Mouse (Mus musculus): ENCODE data around the gene Ankrd2. TPM values are rescaled to one million over a fixed set of nuclear protein-coding genes. Genes with fewer than 3 reads are reported as not detected.
"Not testable (repeated sequence)": the region's sequence is repeated elsewhere in the genome, so short reads cannot be mapped to it uniquely, and the experiment has no call there.

Gene Ankrd2
- total RNA-seq, 2 experiments from 2014 or later: 180 to 360 TPM

GRCm38 (mm10) chr19:42051948-42052347, 16.1 kb downstream of the Ankrd2 start, which contains the start of gene 4933411K16Rik:
TSS of gene 4933411K16Rik (plus strand) at chr19:42052248.
- no peak for DNase-seq (ENCODE audit: low spot score)

DNA sequence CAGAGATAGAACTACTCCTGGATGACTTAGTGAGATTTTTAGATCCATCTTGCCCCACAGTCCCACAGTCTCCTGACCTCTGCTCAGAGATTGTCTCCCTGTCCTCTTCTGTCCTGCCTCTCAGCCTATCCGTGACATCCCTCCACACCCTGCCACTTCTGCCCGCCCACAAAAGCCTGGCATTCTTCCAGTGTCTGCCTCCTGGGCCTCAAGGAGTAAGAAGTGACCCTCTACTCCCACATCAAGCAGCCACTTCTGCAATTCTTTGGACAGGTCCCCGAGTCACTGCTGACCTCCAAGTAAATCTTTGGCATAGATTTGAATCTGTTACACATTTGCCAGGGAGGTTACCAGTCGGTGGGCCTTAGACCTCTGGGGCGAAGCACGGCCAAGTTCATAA, 18.5 kb downstream of the Ankrd2 start:
- no peak for DNase-seq (ENCODE audit: low spot score)

GRCm38 (mm10) chr19:42055881-42056280, 20.1 kb downstream of the Ankrd2 start:
- DNase-seq (ENCODE audit: low spot score): peak; percentile 74

GRCm38 (mm10) chr19:42056719-42057409, 21.1 kb downstream of the Ankrd2 start:
- DNase-seq (ENCODE audit: low spot score): no peak

DNA sequence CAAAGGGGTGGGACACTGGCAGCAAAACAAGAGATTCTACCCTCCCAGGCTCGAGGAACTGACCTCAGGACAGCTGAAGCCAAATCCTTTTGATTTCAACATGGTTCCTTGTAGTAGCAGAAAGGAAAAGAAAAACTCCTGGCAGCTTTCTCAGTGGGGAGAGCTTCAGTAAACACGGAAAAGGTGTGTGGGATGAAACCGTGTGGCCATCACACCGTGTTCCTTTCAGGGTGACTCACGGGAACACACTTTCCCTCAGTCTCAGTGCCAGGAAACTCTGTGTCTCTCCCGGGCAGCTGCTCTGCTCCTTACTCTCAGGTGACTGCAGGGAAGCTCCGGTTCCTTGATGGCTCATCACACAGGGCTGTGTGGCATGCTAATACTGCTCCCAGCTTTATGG, 22.6 kb downstream of the Ankrd2 start:
- DNase-seq (ENCODE audit: low spot score): peak; percentile 62

- no peak for DNase-seq (ENCODE audit: low spot score)
Observed at GRCm38 (mm10) chr19:42061443-42061842, 25.6 kb downstream of the Ankrd2 start.

GRCm38 (mm10) chr19:42068441-42069240, 32.8 kb downstream of the Ankrd2 start:
- peak; percentile 81 for DNase-seq (ENCODE audit: low spot score)

DNA sequence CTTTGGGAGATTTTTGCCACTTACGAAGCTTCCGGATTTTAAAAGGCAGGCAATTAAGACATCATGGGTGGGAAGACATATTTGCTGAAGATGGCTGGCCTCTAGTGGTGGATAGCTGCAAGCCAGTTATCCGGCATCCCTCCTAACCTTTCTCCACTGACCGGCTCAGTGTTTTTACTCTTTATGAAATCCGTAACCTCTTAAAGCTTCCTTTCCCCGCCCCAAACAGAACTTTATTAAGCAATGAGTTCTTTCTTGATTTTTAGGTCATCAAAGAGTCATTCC, 33.4 kb downstream of the Ankrd2 start:
- DNase-seq (ENCODE audit: low spot score): peak; percentile 59

GRCm38 (mm10) chr19:42071221-42071620, 35.4 kb downstream of the Ankrd2 start:
- DNase-seq (ENCODE audit: low spot score): no peak

DNA sequence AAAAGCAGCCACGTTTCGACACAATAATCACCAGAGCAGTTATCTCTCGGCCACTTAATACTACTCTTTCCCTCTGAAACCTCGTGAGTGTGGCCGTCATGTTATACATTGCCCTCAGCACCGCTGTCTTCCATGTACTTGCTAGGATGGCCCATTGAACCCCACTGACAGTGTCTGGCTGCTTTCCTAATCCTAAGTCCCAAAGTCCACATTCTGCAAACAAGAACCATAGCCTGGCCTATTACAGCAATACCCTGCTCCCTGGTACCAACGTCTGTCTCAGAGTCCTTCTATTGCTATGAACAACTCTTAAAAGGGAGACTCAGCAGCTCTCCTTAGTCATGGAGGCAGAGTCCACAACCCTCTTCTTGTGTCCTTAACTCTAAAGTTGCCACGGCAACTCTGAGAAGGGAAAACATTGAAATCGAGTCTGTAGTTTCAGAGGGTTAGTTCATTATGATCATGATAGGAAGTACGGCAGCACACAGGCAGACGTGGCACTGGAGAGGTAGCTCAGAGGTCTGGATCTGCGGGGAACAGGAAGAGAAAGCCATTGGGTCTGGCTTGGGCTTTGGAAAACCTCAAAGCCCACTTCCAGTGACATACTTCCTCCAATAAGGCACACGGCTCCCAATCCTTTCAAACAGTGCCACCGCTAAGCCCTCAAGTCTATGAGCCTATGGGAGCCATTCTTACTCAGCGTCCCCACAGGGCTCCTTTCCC, 36.2 kb downstream of the Ankrd2 start:
- no peak for DNase-seq (ENCODE audit: low spot score)

DNA sequence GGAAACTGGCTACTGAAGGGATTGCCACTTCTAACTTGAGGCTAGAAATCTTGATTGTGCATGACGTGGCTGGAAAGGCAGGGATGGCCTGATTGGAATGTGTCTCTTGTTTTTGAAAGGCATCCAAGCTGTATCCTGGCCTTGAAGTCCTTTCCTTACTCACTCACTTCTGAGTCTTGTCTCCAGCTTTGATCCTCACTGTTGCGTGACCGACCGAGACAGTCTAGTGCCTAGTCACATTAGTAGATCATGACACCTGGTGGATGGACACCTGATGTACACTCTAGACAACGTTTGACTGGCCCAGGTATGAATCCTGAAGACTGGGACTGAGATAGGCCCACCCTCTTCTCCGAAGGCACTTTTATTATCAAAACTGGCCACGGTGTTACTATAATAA, 37.0 kb downstream of the Ankrd2 start:
- no peak for DNase-seq (ENCODE audit: low spot score)

DNA sequence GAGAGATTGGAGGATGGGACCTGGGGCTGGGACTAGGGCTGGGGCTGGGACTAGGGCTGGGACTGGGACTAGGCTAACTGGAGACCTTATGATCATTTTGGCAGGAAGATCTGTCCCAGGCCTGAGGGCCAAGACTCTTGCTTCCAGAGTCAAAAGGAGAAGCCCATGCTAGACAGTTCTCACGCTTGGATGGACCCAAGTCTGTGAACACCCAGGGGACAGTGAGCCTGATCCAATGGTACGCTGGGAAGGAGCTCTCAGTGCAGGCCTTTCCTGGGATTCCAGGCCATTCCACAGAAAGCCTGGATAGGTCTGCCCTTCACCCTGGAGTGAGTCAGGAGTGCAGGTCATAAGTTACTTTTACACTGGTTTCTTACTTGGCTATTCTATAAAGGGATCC, 39.3 kb downstream of the Ankrd2 start:
- DNase-seq (ENCODE audit: low spot score): no peak

DNA sequence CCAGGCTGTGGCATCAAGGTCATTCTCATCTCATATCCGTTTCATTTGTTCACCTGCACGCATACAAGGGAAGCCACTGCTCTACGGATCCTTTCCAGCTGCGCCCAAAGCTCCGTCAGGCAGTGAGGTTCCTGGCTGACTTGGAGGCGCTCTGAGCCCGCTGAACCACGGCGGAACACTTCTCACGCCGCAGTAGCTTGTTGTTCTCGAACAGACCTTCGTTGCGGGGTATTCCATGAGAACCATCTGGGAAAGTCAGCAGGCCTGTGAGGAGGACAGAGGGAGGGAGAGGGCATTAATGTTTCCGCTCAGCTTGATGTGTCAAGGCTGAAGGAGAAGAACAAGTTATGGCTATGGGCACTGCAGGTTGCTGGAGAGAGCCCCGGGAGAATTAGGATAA, 40.2 kb downstream of the Ankrd2 start:
- no peak for DNase-seq (ENCODE audit: low spot score)

- no peak for DNase-seq (ENCODE audit: low spot score)
Observed at GRCm38 (mm10) chr19:42078566-42078965, 42.8 kb downstream of the Ankrd2 start.

- no peak for DNase-seq (ENCODE audit: low spot score)
Observed at GRCm38 (mm10) chr19:42079006-42079405, 43.2 kb downstream of the Ankrd2 start.

GRCm38 (mm10) chr19:42079950-42080349, 44.1 kb downstream of the Ankrd2 start:
- DNase-seq (ENCODE audit: low spot score): no peak

DNA sequence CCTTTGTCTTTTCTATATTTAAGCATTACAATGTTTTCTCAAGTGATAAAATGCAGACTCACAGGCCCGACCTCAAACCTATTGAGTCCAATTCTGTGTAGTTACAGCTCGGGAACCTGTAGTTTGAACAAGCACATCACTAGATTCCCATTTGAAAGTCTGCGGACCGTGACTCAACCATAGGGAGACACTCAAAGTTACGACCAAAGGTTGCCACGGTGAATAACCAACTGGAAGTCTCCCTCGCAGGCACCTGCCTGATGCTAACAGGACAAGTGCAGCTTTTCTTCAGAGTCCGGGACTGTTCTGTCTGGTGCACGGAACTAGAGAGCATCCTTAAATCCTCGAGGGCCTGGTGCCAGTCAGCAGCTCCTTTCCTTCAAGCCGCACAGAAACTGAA, 44.7 kb downstream of the Ankrd2 start:
- no peak for DNase-seq (ENCODE audit: low spot score)

- DNase-seq (ENCODE audit: low spot score): not testable (repeated sequence)
Observed at GRCm38 (mm10) chr19:42081613-42082012, 45.8 kb downstream of the Ankrd2 start.

DNA sequence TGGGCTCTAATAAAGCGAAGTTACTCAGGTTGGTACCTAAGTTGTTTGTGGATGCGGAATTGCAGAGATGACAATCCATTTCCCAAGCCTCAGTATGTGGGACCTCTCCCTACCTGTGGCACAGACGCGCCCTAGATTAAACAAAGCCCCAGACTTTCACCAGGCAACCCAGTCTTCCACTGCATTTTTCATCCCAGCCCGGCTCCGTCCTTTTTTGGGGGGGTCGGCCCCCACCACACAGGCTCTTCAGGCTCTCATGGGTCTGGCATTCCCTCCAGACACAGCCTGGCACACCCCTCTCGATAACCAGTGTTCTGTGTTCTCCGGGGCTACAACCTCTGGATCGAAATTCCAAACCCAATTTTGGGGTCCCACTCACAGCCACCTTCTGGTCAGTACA, 49.9 kb downstream of the Ankrd2 start:
- DNase-seq (ENCODE audit: low spot score): no peak

- peak; percentile 70 for DNase-seq (ENCODE audit: low spot score)
Observed at GRCm38 (mm10) chr19:42086166-42086565, 50.4 kb downstream of the Ankrd2 start, which contains the start of gene Morn4. TSS of gene Morn4 (minus strand) at chr19:42086357.

DNA sequence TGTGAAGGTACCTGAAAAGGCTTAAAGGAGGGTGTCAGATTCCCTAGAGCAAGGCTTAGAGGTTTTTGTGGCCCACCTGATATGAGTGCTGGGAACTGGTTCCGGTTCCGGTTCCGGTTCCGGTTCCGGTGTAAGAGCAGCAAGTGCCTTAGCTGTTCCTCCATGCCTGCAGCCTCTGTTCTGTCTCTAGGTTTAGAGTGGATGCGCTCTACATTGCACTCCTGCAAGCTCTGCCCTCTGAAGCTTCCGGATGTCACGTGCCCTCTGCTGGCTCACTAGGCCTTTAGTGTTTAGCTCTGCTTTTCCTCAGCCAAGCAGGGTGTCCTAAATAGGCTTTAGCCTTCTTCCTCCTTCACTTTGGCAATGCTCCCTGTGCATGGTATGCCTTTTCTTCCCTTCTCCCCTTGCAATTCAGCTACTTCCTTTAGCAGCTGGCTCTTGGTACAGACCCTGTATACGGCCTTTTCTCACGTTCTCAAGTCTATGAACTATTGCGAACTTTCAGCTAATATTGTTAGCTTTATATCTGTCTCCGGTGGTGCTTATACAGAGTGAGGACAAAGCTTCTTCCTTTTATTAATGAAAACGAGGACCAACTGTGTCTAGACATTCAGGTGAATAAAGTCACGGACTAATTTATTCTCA, 53.4 kb downstream of the Ankrd2 start:
- DNase-seq (ENCODE audit: low spot score): peak; percentile 61
